Mouse (Mus musculus): ENCODE data around the gene Adipor2. TPM values are rescaled to one million over a fixed set of nuclear protein-coding genes. Genes with fewer than 3 reads are reported as not detected.
A peak's percentile ranks its signal among the peaks of the same experiment; 100 is the strongest.
"Not testable (repeated sequence)": the region's sequence is repeated elsewhere in the genome, so short reads cannot be mapped to it uniquely, and the experiment has no call there.

The Adipor2 gene
- polyA plus RNA-seq, 1 experiment, result 52.4 TPM

- H3K4me1 ChIP-seq (ENCODE audit: control insufficient read depth, insufficient read depth, low read length), result no peaks in the 10 kb centered on the region; the same call in 1 of the 2 replicates
- peak; percentile 19 to 34 for DNase-seq
- WGBS, result 10% methylated on average over 23 of the region's 23 CpGs
- no peak for TF ChIP-seq POLR2A (IDR thresholded peaks at IDR 0.05; ENCODE audit: borderline replicate concordance, insufficient read depth, low read length)
- TF ChIP-seq CTCF (IDR thresholded peaks at IDR 0.05; ENCODE audit: borderline replicate concordance, insufficient read depth, low read depth, low read length), result peak; percentile 27; the same call in 1 of the 2 replicates
- H3K4me3 ChIP-seq (replicated peaks; ENCODE audit: insufficient read depth, low read depth, low read length), result peak overlapping the region; percentile 38
- H3K27ac ChIP-seq (ENCODE audit: insufficient read depth, low read length), result no peak overlapping the region
- no peaks in the 10 kb centered on the region; the same call in 1 of the 2 replicates for H3K27me3 ChIP-seq (ENCODE audit: control insufficient read depth, insufficient read depth, low read length)
Observed at GRCm38 (mm10) chr6:119449060-119449499, 31.6 kb upstream of the Adipor2 start.

- Histone ChIP-seq H3K27me3 (ENCODE audit: control insufficient read depth, insufficient read depth, low read length) (no peaks in the 10 kb centered on the region; the same call in 1 of the 2 replicates), H3K4me1 (ENCODE audit: control insufficient read depth, insufficient read depth, low read length) (peaks cover 3% of the 10 kb centered on the region; the same call in 1 of the 2 replicates), H3K27ac (ENCODE audit: insufficient read depth, low read length) (no peak overlapping the region), H3K4me3 (replicated peaks; ENCODE audit: insufficient read depth, low read depth, low read length) (peak overlapping the region; percentile 38)
- DNase-seq, result no peak
- TF ChIP-seq CTCF (IDR thresholded peaks at IDR 0.05; ENCODE audit: borderline replicate concordance, insufficient read depth, low read depth, low read length), result no peak
- no peak for TF ChIP-seq POLR2A (IDR thresholded peaks at IDR 0.05; ENCODE audit: borderline replicate concordance, insufficient read depth, low read length)
- WGBS, result 27% methylated on average over 18 of the region's 18 CpGs
Observed at GRCm38 (mm10) chr6:119448321-119449059, 31.0 kb upstream of the Adipor2 start.

GRCm38 (mm10) chr6:119445671-119446607 is 28.4 kb upstream of the Adipor2 start:
- Histone ChIP-seq H3K27ac (ENCODE audit: insufficient read depth, low read length) (no peak overlapping the region), H3K4me1 (ENCODE audit: control insufficient read depth, insufficient read depth, low read length) (peaks cover 3% of the 10 kb centered on the region; the same call in 1 of the 2 replicates), H3K4me3 (replicated peaks; ENCODE audit: insufficient read depth, low read depth, low read length) (no peak overlapping the region), H3K27me3 (ENCODE audit: control insufficient read depth, insufficient read depth, low read length) (no peaks in the 10 kb centered on the region; the same call in 1 of the 2 replicates)
- no peak for DNase-seq
- TF ChIP-seq POLR2A (IDR thresholded peaks at IDR 0.05; ENCODE audit: borderline replicate concordance, insufficient read depth, low read length) (no peak), CTCF (IDR thresholded peaks at IDR 0.05; ENCODE audit: borderline replicate concordance, insufficient read depth, low read depth, low read length) (no peak)
- WGBS, result 45% methylated on average over 11 of the region's 11 CpGs

- peak; percentile 74 to 80 for DNase-seq
- Histone ChIP-seq H3K4me1 (ENCODE audit: control insufficient read depth, insufficient read depth, low read length) (peaks cover 3% of the 10 kb centered on the region; the same call in 1 of the 2 replicates), H3K4me3 (replicated peaks; ENCODE audit: insufficient read depth, low read depth, low read length) (no peak overlapping the region), H3K27ac (ENCODE audit: insufficient read depth, low read length) (no peak overlapping the region), H3K27me3 (ENCODE audit: control insufficient read depth, insufficient read depth, low read length) (no peaks in the 10 kb centered on the region; the same call in 1 of the 2 replicates)
- TF ChIP-seq CTCF (IDR thresholded peaks at IDR 0.05; ENCODE audit: borderline replicate concordance, insufficient read depth, low read depth, low read length) (peak; percentile 96), POLR2A (IDR thresholded peaks at IDR 0.05; ENCODE audit: borderline replicate concordance, insufficient read depth, low read length) (no peak)
- WGBS, result 32% methylated on average over 12 of the region's 12 CpGs
Observed at GRCm38 (mm10) chr6:119443742-119444645, 26.5 kb upstream of the Adipor2 start.

- 84% methylated on average over 5 of the region's 5 CpGs for WGBS
- H3K4me3 ChIP-seq (replicated peaks; ENCODE audit: insufficient read depth, low read depth, low read length); H3K4me1 ChIP-seq (ENCODE audit: control insufficient read depth, insufficient read depth, low read length); H3K27ac ChIP-seq (ENCODE audit: insufficient read depth, low read length); H3K27me3 ChIP-seq (ENCODE audit: control insufficient read depth, insufficient read depth, low read length); DNase-seq: not testable (repeated sequence)
Observed at GRCm38 (mm10) chr6:119442729-119443128, 25.2 kb upstream of the Adipor2 start.

GRCm38 (mm10) chr6:119437894-119438761 is 20.6 kb upstream of the Adipor2 start:
- no peak for DNase-seq
- WGBS, result 46% methylated on average over 8 of the region's 8 CpGs
- Histone ChIP-seq H3K27me3 (ENCODE audit: control insufficient read depth, insufficient read depth, low read length) (no peaks in the 10 kb centered on the region), H3K4me3 (replicated peaks; ENCODE audit: insufficient read depth, low read depth, low read length) (no peak overlapping the region), H3K27ac (ENCODE audit: insufficient read depth, low read length) (no peak overlapping the region), H3K4me1 (ENCODE audit: control insufficient read depth, insufficient read depth, low read length) (no peaks in the 10 kb centered on the region)
- TF ChIP-seq POLR2A (IDR thresholded peaks at IDR 0.05; ENCODE audit: borderline replicate concordance, insufficient read depth, low read length) (no peak), CTCF (IDR thresholded peaks at IDR 0.05; ENCODE audit: borderline replicate concordance, insufficient read depth, low read depth, low read length) (no peak)
